ENCODE assay signal across 10 mouse cellular contexts in the genomic region with DNA sequence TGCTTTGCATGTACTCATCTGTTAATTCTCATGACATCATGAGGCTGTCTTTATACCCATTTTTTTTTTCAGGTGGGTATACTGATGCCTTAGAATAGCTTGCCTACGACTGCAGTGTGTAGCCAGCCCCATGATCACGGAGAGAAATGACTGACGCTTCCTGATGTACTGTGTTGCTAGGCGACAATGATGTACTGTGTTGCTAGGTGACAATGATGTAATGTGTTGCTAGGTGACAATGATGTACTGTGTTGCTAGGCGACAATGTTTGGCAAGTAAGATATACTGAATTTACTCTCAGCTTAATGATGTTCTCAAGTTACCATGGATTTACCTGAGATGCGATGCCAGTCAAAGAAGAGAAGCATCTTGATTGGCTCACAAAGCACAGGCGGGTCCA. TPM values are rescaled to one million over a fixed set of nuclear protein-coding genes. Genes with fewer than 3 reads are reported as not detected.
DNase-seq lines count a peak whose midpoint lies in the region; ATAC-seq lines count a peak whose summit lies in the region.
"Had no signal": no experiment of that assay in that cellular context is flagged by ENCODE, and none has a peak within 500 bp of the region (broad histone marks: within the 10 kb centered on the region; RNA-seq: fewer than 3 reads in every experiment).

A gene (minus strand): TSS at position 98 of the 400 bp plus-strand sequence.

- peak; percentile 93 for ATAC-seq in forebrain, embryonic 12.5 days (ENCODE audit: low FRiP score)
- peak; percentile 98 for ATAC-seq in neural tube, embryonic 14.5 days (ENCODE audit: low read depth)
- ATAC-seq in liver, embryonic 11.5 days (replicated peaks; ENCODE audit: low FRiP score): no peak
- no peak for ATAC-seq in intestine, embryonic 16.5 days

- no peak within 1 kb of the TSS for H3K9ac ChIP-seq in forebrain, embryonic 12.5 days
- H3K9ac ChIP-seq in neural tube, embryonic 14.5 days (replicated peaks; ENCODE audit: low read depth, low read length): no peak within 1 kb of the TSS
- H3K9ac ChIP-seq in liver, embryonic 11.5 days (ENCODE audit: low read depth, low read length): no peak within 1 kb of the TSS
- H3K9ac ChIP-seq in intestine, embryonic 16.5 days (ENCODE audit: low read depth, low read length): no peak within 1 kb of the TSS
- H3K9ac ChIP-seq: limb, embryonic 13.5 days had no signal

- H3K27ac ChIP-seq in forebrain, embryonic 12.5 days: no peak within 1 kb of the TSS
- H3K27ac ChIP-seq in neural tube, embryonic 14.5 days (ENCODE audit: low read depth, low read length): no peak within 1 kb of the TSS
- H3K27ac ChIP-seq in liver, embryonic 11.5 days (ENCODE audit: low read depth, low read length): no peak within 1 kb of the TSS
- no peak within 1 kb of the TSS for H3K27ac ChIP-seq in intestine, embryonic 16.5 days (ENCODE audit: low read length)
- H3K27ac ChIP-seq: limb, embryonic 13.5 days had no signal

- no peaks in the 10 kb centered on the region for H3K27me3 ChIP-seq in forebrain, embryonic 12.5 days
- H3K27me3 ChIP-seq in neural tube, embryonic 14.5 days (ENCODE audit: control insufficient read depth, insufficient read depth, low read length): no peaks in the 10 kb centered on the region
- no peaks in the 10 kb centered on the region for H3K27me3 ChIP-seq in liver, embryonic 11.5 days (replicated peaks; ENCODE audit: control insufficient read depth, insufficient read depth, low read length)
- H3K27me3 ChIP-seq in intestine, embryonic 16.5 days (replicated peaks; ENCODE audit: control insufficient read depth, insufficient read depth, low read length): no peaks in the 10 kb centered on the region

- 0 out of 2 replicates have a peak, but pooled peaks cover 8% of the 10 kb centered on the region for H3K4me1 ChIP-seq in forebrain, embryonic 12.5 days
- H3K4me1 ChIP-seq in neural tube, embryonic 14.5 days (ENCODE audit: control insufficient read depth, insufficient read depth, low read length): 0 out of 2 replicates have a peak, but pooled peaks cover 4% of the 10 kb centered on the region
- H3K4me1 ChIP-seq in liver, embryonic 11.5 days (replicated peaks; ENCODE audit: control insufficient read depth, insufficient read depth, low read length): no peaks in the 10 kb centered on the region
- H3K4me1 ChIP-seq in intestine, embryonic 16.5 days (ENCODE audit: control insufficient read depth, insufficient read depth, low read length): peaks cover 3% of the 10 kb centered on the region; the same call in 1 of the 2 replicates
- H3K4me1 ChIP-seq: limb, embryonic 13.5 days had no signal

- DNase-seq in brain, embryonic 18.5 days (ENCODE audit: low read depth, low spot score): peak; percentile 84
- peak; percentile 33 to 59 for DNase-seq in layer of hippocampus, adult 8-10 months (ENCODE audit: low spot score in 2 of 2)
- DNase-seq in liver, embryonic 11.5 days (ENCODE audit: low spot score): no peak
- no peak for DNase-seq in gastrocnemius, postnatal 25 days
- no peak for DNase-seq in kidney, adult 11 months

- H3K4me3 ChIP-seq in forebrain, embryonic 12.5 days (replicated peaks): no peak within 1 kb of the TSS
- H3K4me3 ChIP-seq in neural tube, embryonic 14.5 days (ENCODE audit: low read depth, low read length): no peak within 1 kb of the TSS
- H3K4me3 ChIP-seq in liver, embryonic 11.5 days (ENCODE audit: low read depth, low read length): no peak within 1 kb of the TSS
- no peak within 1 kb of the TSS for H3K4me3 ChIP-seq in intestine, embryonic 16.5 days (ENCODE audit: low read length)
- H3K4me3 ChIP-seq: limb, embryonic 13.5 days had no signal

- 47% methylated on average over 7 of the region's 7 CpGs for WGBS in forebrain, embryonic 12.5 days
- 34% methylated on average over 7 of the region's 7 CpGs for WGBS in neural tube, embryonic 14.5 days
- WGBS in liver, embryonic 11.5 days: 56% methylated on average over 7 of the region's 7 CpGs
- 51% methylated on average over 7 of the region's 7 CpGs for WGBS in intestine, embryonic 16.5 days

- H3K36me3 ChIP-seq in forebrain, embryonic 12.5 days (replicated peaks): no peaks in the 10 kb centered on the region
- H3K36me3 ChIP-seq in neural tube, embryonic 14.5 days (ENCODE audit: control insufficient read depth, insufficient read depth, low read length): no peaks in the 10 kb centered on the region
- H3K36me3 ChIP-seq in liver, embryonic 11.5 days (ENCODE audit: control insufficient read depth, insufficient read depth, low read length): no peaks in the 10 kb centered on the region
- no peaks in the 10 kb centered on the region for H3K36me3 ChIP-seq in intestine, embryonic 16.5 days (ENCODE audit: control insufficient read depth, insufficient read depth, low read length)
- H3K36me3 ChIP-seq: limb, embryonic 13.5 days had no signal

- H3K4me2 ChIP-seq in forebrain, embryonic 12.5 days: no peak within 1 kb of the TSS
- H3K4me2 ChIP-seq in neural tube, embryonic 14.5 days (ENCODE audit: low read depth, low read length): no peak within 1 kb of the TSS
- no peak within 1 kb of the TSS for H3K4me2 ChIP-seq in liver, embryonic 11.5 days
- H3K4me2 ChIP-seq in intestine, embryonic 16.5 days (ENCODE audit: low read depth, low read length): no peak within 1 kb of the TSS
- H3K4me2 ChIP-seq: limb, embryonic 13.5 days had no signal

- no peaks in the 10 kb centered on the region for H3K9me3 ChIP-seq in forebrain, embryonic 12.5 days
- H3K9me3 ChIP-seq in neural tube, embryonic 14.5 days (ENCODE audit: control insufficient read depth, low read length): no peaks in the 10 kb centered on the region
- no peaks in the 10 kb centered on the region for H3K9me3 ChIP-seq in liver, embryonic 11.5 days (ENCODE audit: control insufficient read depth, low read length)
- no peaks in the 10 kb centered on the region for H3K9me3 ChIP-seq in intestine, embryonic 16.5 days (ENCODE audit: control insufficient read depth, low read length)
- H3K9me3 ChIP-seq: limb, embryonic 13.5 days had no signal

RNA-seq across cellular contexts. Expression of the gene that starts here (rescaled TPM):
- polyA plus RNA-seq in forebrain, embryonic 12.5 days (2016; fragmentation: Nextera tagmentation; extraction: Ambion mirVana): not detected in 2 replicates
- total RNA-seq in layer of hippocampus, adult 8-10 months (2022): under 1 TPM in 3 of 4 experiments, not detected in 1; 0.25 to 0.43 (median 0.38) TPM
- not detected in 2 replicates for polyA plus RNA-seq in neural tube, embryonic 14.5 days (2014; fragmentation: Nextera tagmentation; extraction: Ambion mirVana)
- polyA plus RNA-seq in liver, embryonic 11.5 days (2014; fragmentation: Nextera tagmentation; extraction: Ambion mirVana): not detected in 2 replicates
- not detected in 2 replicates for polyA plus RNA-seq in intestine, embryonic 16.5 days (2015; fragmentation: Nextera tagmentation; extraction: Ambion mirVana)
- total RNA-seq in gastrocnemius, postnatal 25 days (2021): not detected
- polyA plus RNA-seq: gonadal fat pad, adult 2 months; limb, embryonic 13.5 days had no signal

Comparison
In these comparisons a context has a peak if more than half of its experiments do, and no peak if none do; other contexts are left out.
1. Peak in ATAC-seq in forebrain, embryonic 12.5 days; RNA of the gene not detected or under 1 TPM.
2. Peak in DNase-seq in layer of hippocampus, adult 8-10 months; RNA of the gene not detected or under 1 TPM.
3. Peak in ATAC-seq in neural tube, embryonic 14.5 days; RNA of the gene not detected or under 1 TPM.